Mouse (Mus musculus) testis, adult 2 months (tissue): ENCODE data around the gene Mfrp.

ENCODE experiments used
- CTCF ChIP-seq: fragments of 200-500 bp; IDR thresholded peaks from 2 replicates; pipeline ENCODE4 v1.5.1; 2012; ENCODE audit warnings: low read depth, mild to moderate bottlenecking, inconsistent platforms, low read length, moderate library complexity; ENCODE audit not compliant: control insufficient read depth, insufficient read depth, insufficient replicate concordance
- POLR2A ChIP-seq: fragments of 200-500 bp; IDR thresholded peaks from 2 replicates; pipeline ENCODE4 v1.6.1; 2012; ENCODE audit warnings: low read depth, mild to moderate bottlenecking, inconsistent platforms, low read length, moderate library complexity; ENCODE audit not compliant: control insufficient read depth

GRCm38 (mm10) chr9:44070844-44071231 is 30.7 kb upstream of the Mfrp start:
- TF ChIP-seq CTCF (no peak), POLR2A (no peak)
